Mouse (Mus musculus): ENCODE measurements around the gene B430306N03Rik.

Gene B430306N03Rik

GRCm38 (mm10) chr17:48357892-48358291 lies 42.0 kb downstream of the B430306N03Rik start:
- in situ Hi-C loops (cut with MboI, MseI) = loop anchor here in 1 of 2 experiments (10.0 to 25.0 kb wide), 2 partner anchors 837 to 1529 kb away; no protein-coding TSS in a partner anchor

GRCm38 (mm10) chr17:48359616-48360015 lies 43.7 kb downstream of the B430306N03Rik start, which contains the start of gene Treml1:
Gene Treml1, plus strand, starts transcription at chr17:48359916.
- in situ Hi-C loops (cut with MboI, MseI) = loop anchor here (10.0 to 25.0 kb wide), 3 partner anchors 225 to 1528 kb away; no protein-coding TSS in a partner anchor

- in situ Hi-C loops (cut with MboI, MseI) = loop anchor here (10.0 to 25.0 kb wide), 2 partner anchors 226 to 1527 kb away; no protein-coding TSS in a partner anchor
These were observed 44.5 kb downstream of the B430306N03Rik start for GRCm38 (mm10) chr17:48360462-48360861.

- in situ Hi-C loops (cut with MboI, MseI) = loop anchor here (10.0 to 25.0 kb wide), 2 partner anchors 228 to 1525 kb away; no protein-coding TSS in a partner anchor
These were observed 46.4 kb downstream of the B430306N03Rik start for GRCm38 (mm10) chr17:48362346-48362745.

- in situ Hi-C loops (cut with MboI, MseI) = loop anchor here (10.0 to 25.0 kb wide), 2 partner anchors 228 to 1524 kb away; no protein-coding TSS in a partner anchor
These were observed 47.0 kb downstream of the B430306N03Rik start for GRCm38 (mm10) chr17:48362966-48363365.

- in situ Hi-C loops (cut with MboI, MseI) = loop anchor here (10.0 to 25.0 kb wide), 2 partner anchors 229 to 1524 kb away; no protein-coding TSS in a partner anchor
These were observed 47.6 kb downstream of the B430306N03Rik start for GRCm38 (mm10) chr17:48363421-48363965.

GRCm38 (mm10) chr17:48365511-48366155 lies 49.7 kb downstream of the B430306N03Rik start:
- in situ Hi-C loops (cut with MboI, MseI) = loop anchor here (10.0 to 25.0 kb wide), 2 partner anchors 231 to 1522 kb away; no protein-coding TSS in a partner anchor

GRCm38 (mm10) chr17:48366806-48367205 lies 50.9 kb downstream of the B430306N03Rik start:
- in situ Hi-C loops (cut with MboI, MseI) = loop anchor here (10.0 to 25.0 kb wide), 2 partner anchors 232 to 1520 kb away; no protein-coding TSS in a partner anchor

- in situ Hi-C loops (cut with MboI, MseI) = loop anchor here in 1 of 2 experiments (25.0 kb wide), 1 partner anchor 1516 kb away; no protein-coding TSS in a partner anchor
These were observed 55.7 kb downstream of the B430306N03Rik start for GRCm38 (mm10) chr17:48371621-48372020.

GRCm38 (mm10) chr17:48372987-48373386 lies 57.0 kb downstream of the B430306N03Rik start:
- in situ Hi-C loops (cut with MboI, MseI) = loop anchor here in 1 of 2 experiments (25.0 kb wide), 1 partner anchor 1514 kb away; no protein-coding TSS in a partner anchor

- in situ Hi-C loops (cut with MboI, MseI) = no loop called here
These were observed 60.2 kb downstream of the B430306N03Rik start for GRCm38 (mm10) chr17:48376102-48376501.

Measured in T-helper 17 cell (primary cell).